Mouse (Mus musculus): Measurements from ENCODE around the gene Ccdc171.
A peak's percentile ranks its signal among the peaks of the same experiment; 100 is the strongest.
"Not testable (repeated sequence)": the region's sequence is repeated elsewhere in the genome, so short reads cannot be mapped to it uniquely, and the experiment has no call there.

The Ccdc171 gene

GRCm38 (mm10) chr4:83526270-83526987, 1.1 kb downstream of the Ccdc171 start:
- no peak for DNase-seq (ENCODE audit: low spot score in 2 of 2)

GRCm38 (mm10) chr4:83526988-83527334, 1.6 kb downstream of the Ccdc171 start:
- no peak for DNase-seq (ENCODE audit: low spot score in 2 of 2)

GRCm38 (mm10) chr4:83527921-83528320, 2.6 kb downstream of the Ccdc171 start:
- DNase-seq (ENCODE audit: low spot score in 2 of 2): no peak

- DNase-seq (ENCODE audit: low spot score in 2 of 2): not testable (repeated sequence)
These were observed 4.7 kb downstream of the Ccdc171 start for GRCm38 (mm10) chr4:83530060-83530459.

- DNase-seq (ENCODE audit: low spot score in 2 of 2): no peak
These were observed 8.0 kb downstream of the Ccdc171 start for GRCm38 (mm10) chr4:83533168-83533911.

- no peak for DNase-seq (ENCODE audit: low spot score in 2 of 2)
These were observed 8.7 kb downstream of the Ccdc171 start for GRCm38 (mm10) chr4:83534024-83534423.

GRCm38 (mm10) chr4:83549501-83549900, 24.2 kb downstream of the Ccdc171 start:
- peak; percentile 35 to 51 for DNase-seq (ENCODE audit: low spot score in 2 of 2)

- DNase-seq (ENCODE audit: low spot score in 2 of 2): no peak
These were observed 42.1 kb downstream of the Ccdc171 start for GRCm38 (mm10) chr4:83567190-83568113.

- not testable (repeated sequence) for DNase-seq (ENCODE audit: low spot score in 2 of 2)
These were observed 42.8 kb downstream of the Ccdc171 start for GRCm38 (mm10) chr4:83568145-83568544.

GRCm38 (mm10) chr4:83570569-83570968, 45.2 kb downstream of the Ccdc171 start:
- DNase-seq (ENCODE audit: low spot score in 2 of 2): no peak

GRCm38 (mm10) chr4:83571033-83571432, 45.7 kb downstream of the Ccdc171 start:
- DNase-seq (ENCODE audit: low spot score in 2 of 2): no peak

- DNase-seq (ENCODE audit: low spot score in 2 of 2): no peak
These were observed 47.2 kb downstream of the Ccdc171 start for GRCm38 (mm10) chr4:83572521-83572920.

- no peak for DNase-seq (ENCODE audit: low spot score in 2 of 2)
These were observed 51.0 kb downstream of the Ccdc171 start for GRCm38 (mm10) chr4:83576315-83576714.

- no peak for DNase-seq (ENCODE audit: low spot score in 2 of 2)
These were observed 54.8 kb downstream of the Ccdc171 start for GRCm38 (mm10) chr4:83580157-83580556.

GRCm38 (mm10) chr4:83587563-83587962, 62.2 kb downstream of the Ccdc171 start:
- no peak for DNase-seq (ENCODE audit: low spot score in 2 of 2)

GRCm38 (mm10) chr4:83596486-83596885, 71.1 kb downstream of the Ccdc171 start:
- DNase-seq (ENCODE audit: low spot score in 2 of 2): no peak

GRCm38 (mm10) chr4:83611111-83611510, 85.8 kb downstream of the Ccdc171 start:
- DNase-seq (ENCODE audit: low spot score in 2 of 2): no peak

GRCm38 (mm10) chr4:83623021-83623711, 97.8 kb downstream of the Ccdc171 start:
- DNase-seq (ENCODE audit: low spot score in 2 of 2): not testable (repeated sequence)

GRCm38 (mm10) chr4:83623732-83624131, 98.4 kb downstream of the Ccdc171 start:
- no peak for DNase-seq (ENCODE audit: low spot score in 2 of 2)

- no peak for DNase-seq (ENCODE audit: low spot score in 2 of 2)
These were observed 126.1 kb downstream of the Ccdc171 start for GRCm38 (mm10) chr4:83651453-83651852.

- DNase-seq (ENCODE audit: low spot score in 2 of 2): no peak
These were observed 130.1 kb downstream of the Ccdc171 start for GRCm38 (mm10) chr4:83655396-83655795.

GRCm38 (mm10) chr4:83656571-83656970, 131.2 kb downstream of the Ccdc171 start:
- DNase-seq (ENCODE audit: low spot score in 2 of 2): no peak

Measured in frontal cortex, postnatal 36 days (tissue).